Mouse (Mus musculus): Measurements from ENCODE around the gene Slc7a15. TPM values are rescaled to one million over a fixed set of nuclear protein-coding genes. Genes with fewer than 3 reads are reported as not detected.
A peak's percentile ranks its signal among the peaks of the same experiment; 100 is the strongest.

Slc7a15 gene
- total RNA-seq, 2 experiments from 2014 or later: not detected

- no peak for DNase-seq (ENCODE audit: low spot score in 2 of 2)
Measured at GRCm38 (mm10) chr12:8510317-8510988, 88.4 kb downstream of the Slc7a15 start.

DNA sequence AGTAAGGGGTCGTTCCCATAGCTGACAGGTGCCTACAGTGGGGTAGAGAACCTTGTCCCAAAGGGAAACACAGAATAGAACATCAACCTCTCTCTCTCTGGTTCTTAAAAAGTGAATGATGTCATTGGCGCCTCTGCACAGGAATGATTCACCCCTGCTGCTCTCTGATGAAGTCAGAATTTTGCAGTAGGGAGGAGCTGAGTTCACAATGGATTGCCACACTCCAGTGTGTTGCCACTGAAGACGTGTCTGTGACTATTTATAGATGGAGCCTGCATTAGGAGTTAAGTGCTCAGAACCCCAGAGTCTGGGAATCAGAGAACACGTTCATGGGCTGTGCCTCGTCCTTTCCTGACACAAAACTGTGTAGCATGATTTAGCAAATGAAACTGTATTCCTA, 89.2 kb downstream of the Slc7a15 start:
- no peak for DNase-seq (ENCODE audit: low spot score in 2 of 2)

DNA sequence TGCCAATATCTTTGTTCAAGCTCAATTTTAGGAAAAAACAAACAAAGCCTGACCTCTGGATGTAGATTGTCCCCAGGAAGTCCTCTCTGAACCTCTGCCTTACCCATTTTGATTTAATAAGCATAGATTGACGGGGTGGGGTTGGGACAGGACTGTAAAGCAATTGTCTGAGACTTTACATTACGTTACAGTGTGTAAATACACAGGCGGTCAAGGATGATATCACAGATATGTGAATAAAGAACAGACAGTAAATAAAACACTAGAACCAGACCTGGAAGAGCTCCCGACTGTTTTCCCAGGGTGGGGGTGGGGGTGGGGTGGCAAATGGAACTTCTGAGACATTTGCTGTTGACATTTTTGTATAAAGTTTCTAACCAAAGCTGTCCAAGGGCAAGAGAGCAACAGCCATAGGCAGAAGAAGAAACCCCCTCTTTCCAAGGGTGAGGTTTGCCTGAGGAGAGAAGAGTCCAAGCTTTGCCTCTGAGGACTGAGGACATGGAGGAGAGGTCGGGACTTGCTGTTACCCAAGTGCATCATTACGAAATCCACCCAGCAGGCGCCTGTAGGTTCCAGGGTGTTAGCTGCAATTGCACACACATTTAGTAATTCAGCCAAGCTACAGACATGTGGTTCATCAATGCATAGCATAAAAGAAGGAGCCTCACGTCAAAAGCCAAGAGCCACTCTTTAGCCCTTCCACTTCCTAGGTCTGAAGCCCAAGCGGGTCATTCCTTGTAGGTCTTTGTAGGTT, 91.7 kb downstream of the Slc7a15 start:
- DNase-seq (ENCODE audit: low spot score in 2 of 2): no peak

DNA sequence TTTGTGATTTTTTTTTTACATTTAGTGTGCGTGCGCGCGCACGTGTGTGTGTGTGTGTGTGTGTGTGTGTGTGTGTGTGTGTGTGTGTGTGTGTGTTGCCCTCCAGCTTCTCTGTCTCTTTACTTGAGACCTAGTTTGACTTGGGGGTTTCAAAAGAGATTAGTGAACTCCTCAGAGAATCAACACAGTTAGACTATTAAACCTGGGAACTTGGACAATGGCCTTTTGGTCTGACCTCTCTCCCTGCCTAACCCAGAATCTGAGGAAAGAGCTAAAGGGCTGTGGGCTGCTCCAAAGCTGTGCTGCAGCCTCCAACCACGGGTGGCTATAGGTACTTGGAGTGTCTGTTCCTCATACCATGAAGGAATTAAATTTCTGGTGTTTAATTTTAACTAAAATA, 94.7 kb downstream of the Slc7a15 start:
- no peak for DNase-seq (ENCODE audit: low spot score in 2 of 2)

GRCm38 (mm10) chr12:8502546-8502945, 96.3 kb downstream of the Slc7a15 start:
- peak in 1 of 2 experiments; percentile 44 for DNase-seq (ENCODE audit: low spot score in 2 of 2)

DNA sequence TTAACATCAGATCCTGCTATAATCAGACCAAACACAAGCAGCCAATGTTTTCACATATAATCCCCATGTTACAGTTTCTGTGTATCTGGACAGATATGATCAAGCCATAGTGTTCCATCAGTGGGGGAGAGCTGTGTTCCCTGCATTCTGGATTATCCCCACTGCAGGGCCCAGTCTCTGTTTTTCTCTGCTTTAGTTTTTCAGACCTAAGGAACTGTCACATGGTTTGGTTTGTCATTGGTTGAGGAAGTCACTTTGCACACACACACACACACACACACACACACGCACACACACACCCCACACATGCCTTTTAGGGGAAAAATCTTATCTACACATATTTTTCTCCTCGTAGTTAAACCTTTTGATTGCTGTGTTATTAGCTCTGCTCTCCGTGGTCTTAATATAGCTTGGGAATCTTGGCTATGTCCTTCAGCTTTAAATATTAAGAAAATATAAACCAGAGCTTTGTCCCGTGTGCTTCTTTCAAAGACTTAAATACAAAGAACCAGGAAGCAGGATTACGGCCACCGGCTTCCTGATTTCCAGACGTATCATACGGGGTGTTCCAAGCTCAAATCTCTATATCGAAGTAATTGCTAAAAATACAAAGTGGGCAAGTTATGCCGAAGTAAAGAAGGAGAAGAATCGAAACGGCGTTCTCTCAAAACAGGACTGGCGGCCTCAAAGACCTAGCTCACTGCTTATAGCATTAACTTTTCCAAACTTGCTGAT, 97.1 kb downstream of the Slc7a15 start:
- DNase-seq (ENCODE audit: low spot score in 2 of 2): no peak

DNA sequence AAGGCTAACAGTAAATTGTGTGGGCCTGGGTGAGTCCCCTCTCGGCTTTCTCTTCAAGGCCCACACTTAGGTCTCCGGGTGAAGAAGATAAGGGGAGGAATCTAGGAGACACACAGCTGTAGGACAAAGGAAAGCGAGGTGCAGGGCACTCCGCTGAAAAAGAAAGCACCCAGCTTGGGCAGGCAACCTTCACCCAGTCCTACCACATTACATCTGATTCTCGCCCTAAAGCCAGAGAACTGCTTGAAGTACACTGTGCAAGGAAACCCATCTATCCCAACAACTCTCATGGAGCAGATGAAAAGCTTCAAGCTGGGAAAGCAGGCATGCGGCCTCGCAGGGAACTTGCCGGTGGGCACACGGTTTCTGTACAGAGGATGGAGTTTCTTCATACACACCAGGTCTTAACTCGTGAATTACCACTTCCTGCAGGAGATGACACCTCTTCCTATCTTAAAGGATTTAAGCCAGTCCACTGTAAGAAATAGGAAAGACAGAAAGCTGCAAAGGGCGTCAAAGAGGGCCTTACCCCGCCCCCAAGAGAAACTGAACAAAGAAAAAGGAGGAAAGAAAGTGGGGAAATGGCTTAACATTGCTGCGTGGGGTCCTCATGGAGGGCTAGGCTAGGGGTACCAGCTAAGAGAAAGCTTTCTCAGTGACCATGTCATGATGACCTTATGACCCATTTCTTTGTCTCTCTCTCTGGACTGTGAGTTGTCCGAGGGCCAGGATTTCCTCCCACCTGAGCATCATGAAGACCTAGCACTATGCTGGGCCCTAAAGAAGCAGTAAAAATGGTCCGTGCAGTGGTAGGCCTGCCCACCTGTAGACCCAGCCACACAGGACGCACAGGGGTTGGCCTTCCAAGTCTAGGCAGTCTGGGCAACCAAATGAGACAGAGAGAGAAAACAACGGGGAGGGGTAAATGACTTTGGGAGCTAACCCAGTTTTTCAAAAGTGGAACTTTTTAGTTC, 98.0 kb downstream of the Slc7a15 start:
- no peak for DNase-seq (ENCODE audit: low spot score in 2 of 2)

- DNase-seq (ENCODE audit: low spot score in 2 of 2): peak; percentile 98 to 99
Measured at GRCm38 (mm10) chr12:8499871-8500596, 98.8 kb downstream of the Slc7a15 start, which contains the start of gene Rhob. Rhob (minus strand) TSS chr12:8500009.

- peak in 1 of 2 experiments; percentile 54 for DNase-seq (ENCODE audit: low spot score in 2 of 2)
Measured at GRCm38 (mm10) chr12:8499001-8499870, 99.6 kb downstream of the Slc7a15 start.

DNA sequence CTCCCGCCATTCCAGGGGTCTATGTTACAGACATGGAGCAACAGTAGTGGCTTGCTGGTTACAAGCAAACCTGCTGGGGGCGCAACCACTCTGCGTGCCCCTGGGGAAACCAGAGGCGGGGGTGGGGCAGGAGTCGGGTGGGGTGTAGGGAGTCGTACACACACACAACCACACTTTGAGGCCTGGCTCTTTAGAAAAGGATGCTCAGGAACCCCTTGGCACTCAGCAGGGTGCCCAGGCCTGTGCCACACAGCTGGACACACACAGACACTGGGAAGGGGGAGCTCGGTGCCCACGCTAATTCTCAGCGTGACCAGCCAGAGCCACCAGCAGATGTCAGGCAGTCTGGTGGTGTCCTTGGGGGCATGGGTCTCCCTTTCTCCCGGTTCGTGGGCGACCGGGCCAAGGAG, 100.3 kb downstream of the Slc7a15 start:
- DNase-seq (ENCODE audit: low spot score in 2 of 2): peak; percentile 41 to 51

DNA sequence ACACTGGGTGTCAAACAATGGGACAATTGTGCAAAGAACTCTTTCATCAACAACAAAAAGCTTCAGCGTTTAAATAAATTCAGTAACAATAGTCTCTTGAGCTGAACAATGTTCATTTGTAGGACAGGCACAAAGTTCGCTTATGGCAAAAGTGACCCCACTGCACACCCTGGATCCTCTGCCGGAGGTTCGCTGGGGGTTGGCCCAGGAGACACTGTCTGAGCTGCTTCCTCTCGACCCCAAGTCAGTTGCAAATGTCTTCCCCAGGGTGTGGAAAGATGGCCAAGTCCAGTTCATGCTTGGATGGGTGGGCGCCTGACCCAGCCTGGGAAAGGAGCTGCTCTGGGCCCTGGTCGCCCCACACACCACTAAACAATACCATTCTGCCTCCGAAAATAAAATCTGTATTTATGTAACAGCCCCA, 100.7 kb downstream of the Slc7a15 start:
- peak in 1 of 2 experiments; percentile 35 for DNase-seq (ENCODE audit: low spot score in 2 of 2)

- no peak for DNase-seq (ENCODE audit: low spot score in 2 of 2)
Measured at GRCm38 (mm10) chr12:8497314-8497706, 101.6 kb downstream of the Slc7a15 start.

GRCm38 (mm10) chr12:8496679-8497313, 102.1 kb downstream of the Slc7a15 start:
- no peak for DNase-seq (ENCODE audit: low spot score in 2 of 2)

GRCm38 (mm10) chr12:8495881-8496678, 102.8 kb downstream of the Slc7a15 start:
- DNase-seq (ENCODE audit: low spot score in 2 of 2): peak; percentile 43 to 46

GRCm38 (mm10) chr12:8494675-8495074, 104.2 kb downstream of the Slc7a15 start:
- no peak for DNase-seq (ENCODE audit: low spot score in 2 of 2)

- DNase-seq (ENCODE audit: low spot score in 2 of 2): no peak
Measured at GRCm38 (mm10) chr12:8493386-8493785, 105.5 kb downstream of the Slc7a15 start.

GRCm38 (mm10) chr12:8489098-8489497, 109.8 kb downstream of the Slc7a15 start:
- no peak for DNase-seq (ENCODE audit: low spot score in 2 of 2)

DNA sequence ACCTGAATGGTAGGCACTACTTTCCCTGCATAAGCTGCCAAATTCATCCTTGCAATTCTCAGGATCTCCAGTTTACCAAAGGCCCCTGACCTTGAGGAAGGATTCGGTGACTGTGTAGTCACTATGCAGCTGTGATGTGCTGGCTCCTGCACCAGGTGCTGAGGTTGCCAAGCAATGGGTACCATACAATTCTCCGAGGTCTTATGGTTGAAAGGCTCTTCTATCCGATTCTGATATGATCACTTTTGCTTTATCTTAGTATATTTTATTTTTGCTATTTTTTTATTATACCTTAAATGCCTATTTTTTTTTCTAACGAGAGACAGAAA, 110.2 kb downstream of the Slc7a15 start:
- no peak for DNase-seq (ENCODE audit: low spot score in 2 of 2)

Data from adrenal gland, adult 18-20 months (tissue).